Mouse (Mus musculus) kidney, adult 2 months (tissue): ENCODE data around the gene Rasgef1c. TPM values are rescaled to one million over a fixed set of nuclear protein-coding genes. Genes with fewer than 3 reads are reported as not detected.
A peak's percentile ranks its signal among the peaks of the same experiment; 100 is the strongest.

Source experiments
- DNase-seq: peaks from one replicate; pipeline ENCODE4 v3.0.0; 2021
- H3K27ac ChIP-seq: fragments of 200-500 bp; 2 replicates; pipeline ENCODE4 v1.5.1; 2012; ENCODE audit warnings: low read depth, low read length, control low read depth, inconsistent platforms; ENCODE audit not compliant: insufficient read depth
- H3K27me3 ChIP-seq: fragments of 200-500 bp; replicated peaks from 2 replicates; pipeline ENCODE4 v1.6.1; 2012; ENCODE audit warnings: mild to moderate bottlenecking, moderate library complexity, low read length, inconsistent platforms; ENCODE audit not compliant: control insufficient read depth, insufficient read depth
- H3K36me3 ChIP-seq: fragments of 200-500 bp; 2 replicates; pipeline ENCODE4 v1.6.1; 2012; ENCODE audit warnings: mild to moderate bottlenecking, moderate library complexity, low read length, inconsistent platforms; ENCODE audit not compliant: control insufficient read depth, insufficient read depth
- H3K4me1 ChIP-seq: fragments of 200-500 bp; 2 replicates; pipeline ENCODE4 v1.6.1; 2011; ENCODE audit warnings: low read length; ENCODE audit not compliant: control insufficient read depth, insufficient read depth
- H3K4me3 ChIP-seq: fragments of 200-500 bp; 2 replicates; pipeline ENCODE4 v1.5.1; 2011; ENCODE audit warnings: mild to moderate bottlenecking, low read depth, low read length, control low read depth; ENCODE audit not compliant: insufficient read depth
- CTCF ChIP-seq: fragments of 200-500 bp; conservative IDR thresholded peaks from 2 replicates; pipeline ENCODE4 v1.5.1; 2011; ENCODE audit warnings: low read depth, mild to moderate bottlenecking, control low read depth, low read length, moderate library complexity, mixed read lengths; ENCODE audit not compliant: insufficient read depth, insufficient read length
- POLR2A ChIP-seq: fragments of 200-500 bp; IDR thresholded peaks from one replicate; pipeline ENCODE4 v1.6.1; 2011; ENCODE audit warnings: low read depth, low read length, control low read depth
- WGBS: fragments of 180-500 bp; shearing (Covaris S2); methylation state at CpG from one replicate; pipeline ENCODE4 v1.1.7; 2018; 5-methylcytosine and 5-hydroxymethylcytosine counted together
- polyA plus RNA-seq: library from polyadenylated mRNA; depleted of rRNA; stranded (reverse); fragments of >200 nt; gene quantifications from 2 replicates; pipeline ENCODE4 v1.2.3, GENCODE M21; 2012; rRNA removed

Rasgef1c gene
- polyA plus RNA-seq, 1 experiment: 0.11 TPM

GRCm38 (mm10) chr11:50025721-50026520 is 124.3 kb downstream of the Rasgef1c start:
- Histone ChIP-seq H3K27ac (no peak overlapping the region), H3K36me3 (no peaks in the 10 kb centered on the region), H3K4me3 (peak overlapping the region; percentile 83), H3K4me1 (peaks cover 9% of the 10 kb centered on the region), H3K27me3 (no peaks in the 10 kb centered on the region)
- TF ChIP-seq POLR2A: no peak
- TF ChIP-seq CTCF: no peak
- no peak for DNase-seq
- 3% methylated on average over 24 of the region's 24 CpGs for WGBS

DNA sequence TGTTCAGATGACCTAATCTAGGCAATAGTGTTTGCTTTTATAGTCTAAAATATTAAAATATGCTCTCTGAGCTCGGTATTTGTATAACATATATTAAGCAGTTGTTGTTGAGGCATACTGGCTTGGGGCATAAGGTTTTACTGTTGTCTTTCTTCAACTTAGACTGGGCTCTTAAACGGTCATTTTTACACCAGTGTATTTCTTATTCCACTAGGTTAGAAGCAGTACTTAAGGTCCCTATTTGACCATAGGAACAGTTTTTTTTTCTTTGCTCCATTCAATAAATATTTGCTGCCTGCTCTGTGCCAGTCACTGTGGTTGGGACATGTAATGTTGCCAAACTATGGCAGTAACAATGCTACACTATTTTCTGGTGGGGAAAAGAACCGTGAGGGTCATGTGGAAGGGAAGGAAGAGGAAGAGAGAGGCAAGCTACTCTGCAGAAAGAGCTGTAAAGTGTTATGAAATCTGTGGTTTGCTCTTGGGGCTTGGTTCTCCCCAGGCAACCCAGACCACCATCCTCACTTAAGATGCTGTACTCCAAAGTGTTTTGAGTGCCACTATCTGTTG is 125.0 kb downstream of the Rasgef1c start:
- WGBS: 25% methylated on average over 3 of the region's 3 CpGs
- Histone ChIP-seq H3K4me1 (peaks cover 9% of the 10 kb centered on the region), H3K36me3 (no peaks in the 10 kb centered on the region), H3K27ac (no peak overlapping the region), H3K27me3 (no peaks in the 10 kb centered on the region), H3K4me3 (no peak overlapping the region)
- TF ChIP-seq CTCF (no peak), POLR2A (no peak)
- DNase-seq: no peak

GRCm38 (mm10) chr11:50028416-50028815 is 126.8 kb downstream of the Rasgef1c start:
- TF ChIP-seq CTCF (no peak), POLR2A (no peak)
- Histone ChIP-seq H3K27me3 (no peaks in the 10 kb centered on the region), H3K4me3 (no peak overlapping the region), H3K27ac (no peak overlapping the region), H3K4me1 (peaks cover 9% of the 10 kb centered on the region), H3K36me3 (no peaks in the 10 kb centered on the region)
- no peak for DNase-seq

Other genes with a start within 250 kb of the Rasgef1c start
- gene Scgb3a1, start 238.2 kb upstream of the Rasgef1c start, polyA plus RNA-seq: not detected in 2 replicates
- gene Cnot6, start 189.1 kb upstream of the Rasgef1c start, polyA plus RNA-seq: 10.5 and 14.1 TPM in 2 replicates
- 7.1 and 7.9 TPM in 2 replicates for gene Gfpt2, start 107.7 kb upstream of the Rasgef1c start, polyA plus RNA-seq
- gene Mapk9, start 55.1 kb upstream of the Rasgef1c start, polyA plus RNA-seq: 20.0 and 23.0 TPM in 2 replicates
- 60.1 and 69.5 TPM in 2 replicates for gene Rnf130, start 123.5 kb downstream of the Rasgef1c start, polyA plus RNA-seq
- gene Tbc1d9b, start 229.6 kb downstream of the Rasgef1c start, polyA plus RNA-seq: 52.2 and 60.9 TPM in 2 replicates